Mouse (Mus musculus): ENCODE results near the gene Gm11273. TPM values are rescaled to one million over a fixed set of nuclear protein-coding genes. Genes with fewer than 3 reads are reported as not detected.
"Not testable (repeated sequence)": the region's sequence is repeated elsewhere in the genome, so short reads cannot be mapped to it uniquely, and the experiment has no call there.

Gm11273 gene
- 2.7 and 3.6 TPM in 2 replicates for polyA plus RNA-seq (2014; fragmentation: Nextera tagmentation; extraction: Ambion mirVana)

GRCm38 (mm10) chr13:21501182-21501581, at the start of gene Gm11273:
TSS of gene Gm11273 (minus strand) at chr13:21501418.
- H3K9me3 ChIP-seq (ENCODE audit: control insufficient read depth, low read length); H3K27me3 ChIP-seq (ENCODE audit: control insufficient read depth, insufficient read depth, low read length); H3K27ac ChIP-seq (ENCODE audit: low read depth, low read length); H3K4me1 ChIP-seq (replicated peaks; ENCODE audit: control insufficient read depth, insufficient read depth, low read length); H3K36me3 ChIP-seq (ENCODE audit: control insufficient read depth, insufficient read depth, low read length); H3K9ac ChIP-seq (ENCODE audit: low read length); DNase-seq (ENCODE audit: low spot score); H3K4me3 ChIP-seq (ENCODE audit: low read depth, low read length); H3K4me2 ChIP-seq (ENCODE audit: low read depth, low read length, severe bottlenecking); ATAC-seq (replicated peaks; ENCODE audit: low FRiP score): not testable (repeated sequence)
- WGBS, result 95% methylated on average over 17 of the region's 17 CpGs

DNA sequence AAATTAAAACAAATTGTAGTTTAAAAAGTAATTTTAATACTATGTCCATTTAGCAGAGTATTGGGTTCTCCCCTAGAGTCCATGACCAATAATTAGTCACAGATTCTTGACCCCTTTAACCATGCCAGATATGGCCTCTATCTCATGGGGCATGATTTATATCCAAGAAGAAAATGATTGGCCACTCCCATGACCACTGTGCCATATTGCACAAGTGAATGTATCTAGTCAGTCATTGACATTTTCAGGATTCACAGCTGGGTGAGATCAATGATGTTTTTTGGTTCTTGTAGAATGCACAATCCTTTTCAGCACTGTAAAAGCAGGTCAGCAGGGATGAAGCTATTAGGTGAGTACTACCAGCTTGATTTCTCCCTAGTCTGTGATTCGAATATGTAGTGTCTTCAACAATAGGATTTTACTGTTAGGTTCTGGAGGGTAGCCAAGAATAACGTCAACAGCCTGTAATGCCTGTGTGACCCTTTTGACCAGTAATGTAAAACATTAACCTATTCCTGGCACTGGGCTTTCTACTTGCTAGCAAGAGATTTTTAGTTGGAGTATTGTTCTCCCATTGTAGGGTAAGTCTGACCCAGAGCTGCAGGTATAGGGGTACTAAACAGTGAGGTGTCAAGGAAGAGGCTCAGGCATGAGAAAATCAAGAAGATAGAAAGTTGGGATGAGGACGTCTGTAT, 49.3 kb upstream of the Gm11273 start:
- Histone ChIP-seq H3K27me3 (ENCODE audit: control insufficient read depth, insufficient read depth, low read length) (no peaks in the 10 kb centered on the region), H3K4me2 (ENCODE audit: low read depth, low read length, severe bottlenecking) (no peak overlapping the region), H3K4me3 (ENCODE audit: low read depth, low read length) (no peak overlapping the region), H3K4me1 (replicated peaks; ENCODE audit: control insufficient read depth, insufficient read depth, low read length) (no peaks in the 10 kb centered on the region), H3K27ac (ENCODE audit: low read depth, low read length) (no peak overlapping the region), H3K9me3 (ENCODE audit: control insufficient read depth, low read length) (no peaks in the 10 kb centered on the region), H3K36me3 (ENCODE audit: control insufficient read depth, insufficient read depth, low read length) (no peaks in the 10 kb centered on the region), H3K9ac (ENCODE audit: low read length) (no peak overlapping the region)
- 74% methylated on average over 3 of the region's 3 CpGs for WGBS
- no peak for ATAC-seq (replicated peaks; ENCODE audit: low FRiP score)
- DNase-seq (ENCODE audit: low spot score), result no peak

GRCm38 (mm10) chr13:21549487-21549886, 48.3 kb upstream of the Gm11273 start:
- Histone ChIP-seq H3K36me3 (ENCODE audit: control insufficient read depth, insufficient read depth, low read length) (no peaks in the 10 kb centered on the region), H3K27me3 (ENCODE audit: control insufficient read depth, insufficient read depth, low read length) (no peaks in the 10 kb centered on the region), H3K4me1 (replicated peaks; ENCODE audit: control insufficient read depth, insufficient read depth, low read length) (no peaks in the 10 kb centered on the region), H3K4me2 (ENCODE audit: low read depth, low read length, severe bottlenecking) (no peak overlapping the region), H3K4me3 (ENCODE audit: low read depth, low read length) (no peak overlapping the region), H3K9me3 (ENCODE audit: control insufficient read depth, low read length) (no peaks in the 10 kb centered on the region), H3K27ac (ENCODE audit: low read depth, low read length) (no peak overlapping the region), H3K9ac (ENCODE audit: low read length) (no peak overlapping the region)
- ATAC-seq (replicated peaks; ENCODE audit: low FRiP score), result no peak
- 90% methylated on average over 3 of the region's 3 CpGs for WGBS
- no peak for DNase-seq (ENCODE audit: low spot score)

DNA sequence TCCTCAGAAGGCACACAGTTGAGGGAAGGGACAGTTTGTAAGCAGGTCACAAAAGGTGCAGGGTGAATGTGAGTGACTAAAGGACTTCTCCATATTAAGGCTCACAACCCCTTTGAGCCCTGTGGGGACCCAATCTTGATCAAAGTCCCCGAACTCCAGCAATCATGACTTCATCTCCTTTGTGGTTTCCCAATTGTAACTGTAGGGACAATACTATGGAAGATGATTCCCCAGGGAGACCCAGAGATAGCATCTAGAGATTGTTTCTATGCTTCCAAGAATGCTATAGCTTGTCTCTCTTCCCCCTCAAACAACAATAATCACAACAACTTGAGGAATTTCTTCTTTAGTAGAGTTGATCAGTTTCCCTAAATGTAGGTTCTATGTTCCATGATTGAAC, 41.5 kb upstream of the Gm11273 start, which contains the start of gene Olfr1366:
Olfr1366 (minus strand) TSS at position 101 of the 400 bp plus-strand sequence.
- H3K9ac ChIP-seq (ENCODE audit: low read length), result no peak within 1 kb of the TSS
- H3K27me3 ChIP-seq (ENCODE audit: control insufficient read depth, insufficient read depth, low read length), result no peaks in the 10 kb centered on the region
- H3K36me3 ChIP-seq (ENCODE audit: control insufficient read depth, insufficient read depth, low read length), result no peaks in the 10 kb centered on the region
- ATAC-seq (replicated peaks; ENCODE audit: low FRiP score) (no peak), DNase-seq (ENCODE audit: low spot score) (no peak)
- no peaks in the 10 kb centered on the region for H3K9me3 ChIP-seq (ENCODE audit: control insufficient read depth, low read length)
- H3K4me3 ChIP-seq (ENCODE audit: low read depth, low read length), result no peak within 1 kb of the TSS
- H3K4me2 ChIP-seq (ENCODE audit: low read depth, low read length, severe bottlenecking), result no peak within 1 kb of the TSS
- no peak within 1 kb of the TSS for H3K27ac ChIP-seq (ENCODE audit: low read depth, low read length)
- 82% methylated on average over 1 of the region's 1 CpGs for WGBS
- no peaks in the 10 kb centered on the region for H3K4me1 ChIP-seq (replicated peaks; ENCODE audit: control insufficient read depth, insufficient read depth, low read length)

- Histone ChIP-seq H3K27me3 (ENCODE audit: control insufficient read depth, insufficient read depth, low read length) (no peaks in the 10 kb centered on the region), H3K27ac (ENCODE audit: low read depth, low read length) (peak within 1 kb of the TSS; percentile 88), H3K9me3 (ENCODE audit: control insufficient read depth, low read length) (no peaks in the 10 kb centered on the region), H3K4me3 (ENCODE audit: low read depth, low read length) (peak within 1 kb of the TSS; percentile 89), H3K4me2 (ENCODE audit: low read depth, low read length, severe bottlenecking) (peak within 1 kb of the TSS; percentile 55), H3K36me3 (ENCODE audit: control insufficient read depth, insufficient read depth, low read length) (no peaks in the 10 kb centered on the region; the same call in none of the 2 replicates), H3K9ac (ENCODE audit: low read length) (peak within 1 kb of the TSS; percentile 98), H3K4me1 (replicated peaks; ENCODE audit: control insufficient read depth, insufficient read depth, low read length) (0 out of 2 replicates have a peak, but pooled peaks cover 2% of the 10 kb centered on the region)
- ATAC-seq (replicated peaks; ENCODE audit: low FRiP score) (peak; percentile 98), DNase-seq (ENCODE audit: low spot score) (peak; percentile 92)
- 0% methylated on average over 37 of the region's 39 CpGs for WGBS
Observed at GRCm38 (mm10) chr13:21530781-21531201, 29.6 kb upstream of the Gm11273 start, which contains the start of gene Zkscan8. TSS of gene Zkscan8 (minus strand) at chr13:21531120.

DNA sequence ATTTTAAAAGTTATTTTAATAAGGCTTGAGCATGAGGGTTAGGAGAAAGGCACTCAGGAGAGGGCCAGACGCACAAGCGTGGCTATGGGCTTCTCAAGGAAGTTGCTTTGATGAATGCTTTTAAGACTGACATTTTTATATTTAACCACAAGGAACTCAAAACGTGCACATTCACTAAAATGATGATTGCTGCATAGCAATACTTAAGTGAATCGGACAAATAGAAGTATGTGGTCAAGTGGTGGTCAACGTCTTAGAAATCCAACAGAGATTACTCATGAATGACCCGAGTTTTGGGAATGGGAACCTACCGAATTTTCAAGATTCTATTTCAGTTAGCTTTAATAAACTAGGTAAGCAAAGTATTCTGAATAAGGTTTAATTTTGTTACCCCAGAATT, 28.9 kb upstream of the Gm11273 start:
- WGBS, result 57% methylated on average over 7 of the region's 7 CpGs

DNA sequence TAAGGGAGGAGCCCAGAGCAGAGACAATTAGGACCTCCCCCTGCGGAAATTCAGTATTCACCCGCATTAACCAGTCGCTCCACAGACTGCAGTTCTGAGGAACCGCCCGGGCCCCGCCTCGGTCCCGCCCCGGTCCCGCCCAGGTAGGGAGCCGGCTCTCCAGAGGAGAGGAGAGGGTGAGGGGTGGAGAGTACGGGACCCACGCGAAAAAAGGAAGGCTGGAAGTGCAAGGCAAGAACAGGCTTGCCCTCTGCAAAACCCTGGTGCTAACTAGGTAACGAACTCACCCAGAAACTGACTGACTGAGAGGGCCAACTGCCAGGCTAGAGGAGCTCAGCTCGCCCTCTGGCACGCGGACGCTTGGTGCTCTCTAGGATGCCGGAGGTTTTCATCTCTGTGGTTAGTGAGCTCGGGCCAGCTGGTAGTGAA, 5.0 kb upstream of the Gm11273 start:
- no peaks in the 10 kb centered on the region for H3K27me3 ChIP-seq (ENCODE audit: control insufficient read depth, insufficient read depth, low read length)
- peak overlapping the region; percentile 77 for H3K9ac ChIP-seq (ENCODE audit: low read length)
- ATAC-seq (replicated peaks; ENCODE audit: low FRiP score), result peak; percentile 99
- H3K36me3 ChIP-seq (ENCODE audit: control insufficient read depth, insufficient read depth, low read length), result no peaks in the 10 kb centered on the region
- H3K9me3 ChIP-seq (ENCODE audit: control insufficient read depth, low read length), result no peaks in the 10 kb centered on the region
- no peaks in the 10 kb centered on the region for H3K4me1 ChIP-seq (replicated peaks; ENCODE audit: control insufficient read depth, insufficient read depth, low read length)
- H3K27ac ChIP-seq (ENCODE audit: low read depth, low read length), result peak overlapping the region; percentile 47; the same call in 1 of the 2 replicates
- WGBS, result under 1% methylated on average over 18 of the region's 21 CpGs
- DNase-seq (ENCODE audit: low spot score), result peak; percentile 91
- H3K4me2 ChIP-seq (ENCODE audit: low read depth, low read length, severe bottlenecking), result peak overlapping the region; percentile 54
- peak overlapping the region; percentile 58 for H3K4me3 ChIP-seq (ENCODE audit: low read depth, low read length)

More for the DNA sequence above, 28.9 kb upstream of the Gm11273 start:
- Histone ChIP-seq H3K4me2 (ENCODE audit: low read depth, low read length, severe bottlenecking) (peak overlapping the region; percentile 55), H3K4me1 (replicated peaks; ENCODE audit: control insufficient read depth, insufficient read depth, low read length) (0 out of 2 replicates have a peak, but pooled peaks cover 2% of the 10 kb centered on the region), H3K36me3 (ENCODE audit: control insufficient read depth, insufficient read depth, low read length) (no peaks in the 10 kb centered on the region; the same call in none of the 2 replicates), H3K27ac (ENCODE audit: low read depth, low read length) (no peak overlapping the region), H3K27me3 (ENCODE audit: control insufficient read depth, insufficient read depth, low read length) (no peaks in the 10 kb centered on the region), H3K9ac (ENCODE audit: low read length) (no peak overlapping the region; the same call in 1 of the 2 replicates), H3K9me3 (ENCODE audit: control insufficient read depth, low read length) (no peaks in the 10 kb centered on the region), H3K4me3 (ENCODE audit: low read depth, low read length) (peak overlapping the region; percentile 89)
- DNase-seq (ENCODE audit: low spot score), result no peak
- no peak for ATAC-seq (replicated peaks; ENCODE audit: low FRiP score)

DNA sequence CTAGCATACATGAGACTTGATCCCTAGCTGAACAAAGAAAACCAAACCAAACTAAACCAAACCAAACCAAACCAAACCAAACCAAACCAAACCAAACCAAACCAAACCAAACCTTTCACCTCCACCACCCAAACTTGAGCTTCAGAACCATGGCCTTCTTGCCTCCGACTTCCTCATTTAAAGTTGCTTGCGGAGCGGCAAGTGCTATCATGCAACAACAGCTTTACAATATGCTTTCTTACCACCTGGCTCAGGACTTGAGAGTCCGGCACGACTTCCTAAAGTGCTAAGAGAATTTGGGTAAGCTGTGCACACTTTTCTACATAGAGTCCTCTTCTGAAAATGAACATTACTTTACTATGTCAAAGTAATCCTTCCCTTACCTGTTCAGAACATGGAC, 1.1 kb upstream of the Gm11273 start:
- H3K4me1 ChIP-seq (replicated peaks; ENCODE audit: control insufficient read depth, insufficient read depth, low read length), result no peaks in the 10 kb centered on the region
- no peak overlapping the region for H3K4me3 ChIP-seq (ENCODE audit: low read depth, low read length)
- no peak overlapping the region for H3K27ac ChIP-seq (ENCODE audit: low read depth, low read length)
- WGBS, result 87% methylated on average over 5 of the region's 5 CpGs
- no peaks in the 10 kb centered on the region for H3K36me3 ChIP-seq (ENCODE audit: control insufficient read depth, insufficient read depth, low read length)
- no peak for DNase-seq (ENCODE audit: low spot score)
- no peak overlapping the region for H3K9ac ChIP-seq (ENCODE audit: low read length)
- ATAC-seq (replicated peaks; ENCODE audit: low FRiP score), result no peak
- H3K27me3 ChIP-seq (ENCODE audit: control insufficient read depth, insufficient read depth, low read length), result no peaks in the 10 kb centered on the region
- H3K4me2 ChIP-seq (ENCODE audit: low read depth, low read length, severe bottlenecking), result no peak overlapping the region
- H3K9me3 ChIP-seq (ENCODE audit: control insufficient read depth, low read length), result no peaks in the 10 kb centered on the region

Measured in forebrain, embryonic 11.5 days (tissue).